Mouse (Mus musculus) liver, embryonic 12.5 days (tissue): ENCODE data around the gene Dnase1l3. TPM values are rescaled to one million over a fixed set of nuclear protein-coding genes. Genes with fewer than 3 reads are reported as not detected.

ENCODE experiments used
- ATAC-seq: fragments of 200-750 bp; cut with Nextera tagmentation; 2 replicates; pipeline ENCODE4 v1.8.0; 2017; ENCODE audit warnings: moderate number of reproducible peaks, mild to moderate bottlenecking, moderate library complexity
- H3K27ac ChIP-seq: fragments of 300-500 bp; sonication (generic); 2 replicates; pipeline ENCODE4 v1.5.1; 2016; ENCODE audit warnings: mild to moderate bottlenecking
- H3K27me3 ChIP-seq: fragments of 300-500 bp; sonication (generic); replicated peaks from 2 replicates; pipeline ENCODE4 v1.6.1; 2016; ENCODE audit warnings: mild to moderate bottlenecking, moderate library complexity
- H3K36me3 ChIP-seq: fragments of 300-500 bp; sonication (generic); 2 replicates; pipeline ENCODE4 v1.6.1; 2016; ENCODE audit warnings: mild to moderate bottlenecking, moderate library complexity
- H3K4me1 ChIP-seq: fragments of 300-500 bp; sonication (generic); 2 replicates; pipeline ENCODE4 v1.6.1; 2016
- H3K4me2 ChIP-seq: fragments of 300-500 bp; sonication (generic); 2 replicates; pipeline ENCODE4 v1.6.1; 2016; ENCODE audit warnings: mild to moderate bottlenecking, moderate library complexity
- H3K4me3 ChIP-seq: fragments of 300-500 bp; sonication (generic); 2 replicates; pipeline ENCODE4 v1.5.1; 2016; ENCODE audit warnings: mild to moderate bottlenecking, moderate library complexity
- H3K9ac ChIP-seq: fragments of 300-500 bp; sonication (generic); 2 replicates; pipeline ENCODE4 v1.6.1; 2016; ENCODE audit warnings: mild to moderate bottlenecking, moderate library complexity
- H3K9me3 ChIP-seq: fragments of 300-500 bp; sonication (generic); replicated peaks from 2 replicates; pipeline ENCODE4 v1.6.1; 2016; ENCODE audit warnings: mild to moderate bottlenecking, moderate library complexity
- WGBS: fragments of 180-500 bp; shearing (Covaris S2); methylation state at CpG from one replicate; pipeline ENCODE4 v1.1.7; 2016; ENCODE audit not compliant: insufficient replicate concordance; 5-methylcytosine and 5-hydroxymethylcytosine counted together
- polyA plus RNA-seq: library from polyadenylated mRNA; unstranded; fragments of >200 nt; fragmentation: Nextera tagmentation; extraction: Ambion mirVana; gene quantifications from 2 replicates; pipeline ENCODE4 v1.2.1, GENCODE M21; 2016

Dnase1l3 gene
- polyA plus RNA-seq, 1 experiment from 2014 or later = 0.79 TPM

GRCm38 (mm10) chr14:8030535-8030934 is 36.2 kb upstream of the Dnase1l3 start:
- no peak overlapping the region for H3K27ac ChIP-seq
- no peaks in the 10 kb centered on the region for H3K4me1 ChIP-seq
- no peaks in the 10 kb centered on the region for H3K36me3 ChIP-seq
- no peaks in the 10 kb centered on the region for H3K9me3 ChIP-seq
- H3K4me3 ChIP-seq = no peak overlapping the region
- 50% methylated on average over 4 of the region's 4 CpGs for WGBS
- H3K9ac ChIP-seq = no peak overlapping the region
- no peak for ATAC-seq
- H3K27me3 ChIP-seq = no peaks in the 10 kb centered on the region
- no peak overlapping the region for H3K4me2 ChIP-seq

GRCm38 (mm10) chr14:8029752-8030151 is 35.4 kb upstream of the Dnase1l3 start:
- no peak overlapping the region for H3K4me2 ChIP-seq
- no peaks in the 10 kb centered on the region for H3K9me3 ChIP-seq
- no peak overlapping the region for H3K27ac ChIP-seq
- H3K4me3 ChIP-seq = no peak overlapping the region
- 64% methylated on average over 1 of the region's 1 CpGs for WGBS
- H3K4me1 ChIP-seq = no peaks in the 10 kb centered on the region
- no peak for ATAC-seq
- H3K27me3 ChIP-seq = no peaks in the 10 kb centered on the region
- H3K36me3 ChIP-seq = no peaks in the 10 kb centered on the region
- no peak overlapping the region for H3K9ac ChIP-seq

- Histone ChIP-seq H3K36me3 (no peaks in the 10 kb centered on the region), H3K27me3 (no peaks in the 10 kb centered on the region), H3K4me2 (no peak overlapping the region), H3K9ac (no peak overlapping the region), H3K27ac (no peak overlapping the region), H3K4me3 (no peak overlapping the region), H3K4me1 (no peaks in the 10 kb centered on the region), H3K9me3 (no peaks in the 10 kb centered on the region)
- 64% methylated on average over 5 of the region's 5 CpGs for WGBS
- no peak for ATAC-seq
These were observed 33.7 kb upstream of the Dnase1l3 start for GRCm38 (mm10) chr14:8028086-8028485.

- no peak overlapping the region for H3K27ac ChIP-seq
- no peaks in the 10 kb centered on the region for H3K9me3 ChIP-seq
- no peaks in the 10 kb centered on the region for H3K36me3 ChIP-seq
- H3K9ac ChIP-seq = no peak overlapping the region
- 57% methylated on average over 10 of the region's 10 CpGs for WGBS
- H3K4me3 ChIP-seq = no peak overlapping the region
- no peak overlapping the region for H3K4me2 ChIP-seq
- no peaks in the 10 kb centered on the region for H3K27me3 ChIP-seq
- no peaks in the 10 kb centered on the region for H3K4me1 ChIP-seq
- no peak for ATAC-seq
These were observed 32.6 kb upstream of the Dnase1l3 start for GRCm38 (mm10) chr14:8026769-8027531.

GRCm38 (mm10) chr14:8024936-8025335 is 30.6 kb upstream of the Dnase1l3 start:
- Histone ChIP-seq H3K4me3 (no peak overlapping the region), H3K9ac (no peak overlapping the region), H3K27ac (no peak overlapping the region), H3K9me3 (no peaks in the 10 kb centered on the region), H3K27me3 (no peaks in the 10 kb centered on the region), H3K4me1 (no peaks in the 10 kb centered on the region), H3K36me3 (no peaks in the 10 kb centered on the region), H3K4me2 (no peak overlapping the region)
- ATAC-seq = no peak
- 78% methylated on average over 10 of the region's 10 CpGs for WGBS

- Histone ChIP-seq H3K9me3 (no peaks in the 10 kb centered on the region), H3K4me1 (no peaks in the 10 kb centered on the region), H3K27me3 (no peaks in the 10 kb centered on the region), H3K36me3 (no peaks in the 10 kb centered on the region), H3K27ac (no peak overlapping the region), H3K4me2 (no peak overlapping the region), H3K9ac (no peak overlapping the region), H3K4me3 (no peak overlapping the region)
- 57% methylated on average over 6 of the region's 6 CpGs for WGBS
- ATAC-seq = no peak
These were observed 30.1 kb upstream of the Dnase1l3 start for GRCm38 (mm10) chr14:8024469-8024868.

- 72% methylated on average over 7 of the region's 7 CpGs for WGBS
- H3K36me3 ChIP-seq = no peaks in the 10 kb centered on the region
- peaks cover 18% of the 10 kb centered on the region for H3K4me1 ChIP-seq
- ATAC-seq = no peak
- H3K4me2 ChIP-seq = no peak overlapping the region
- H3K27ac ChIP-seq = no peak overlapping the region
- no peaks in the 10 kb centered on the region for H3K9me3 ChIP-seq
- H3K27me3 ChIP-seq = no peaks in the 10 kb centered on the region
- H3K9ac ChIP-seq = no peak overlapping the region
- H3K4me3 ChIP-seq = no peak overlapping the region
These were observed 26.2 kb upstream of the Dnase1l3 start for GRCm38 (mm10) chr14:8020546-8020945.

- WGBS = 80% methylated on average over 1 of the region's 1 CpGs
- Histone ChIP-seq H3K36me3 (no peaks in the 10 kb centered on the region), H3K9ac (no peak overlapping the region), H3K9me3 (no peaks in the 10 kb centered on the region), H3K4me3 (no peak overlapping the region), H3K27me3 (no peaks in the 10 kb centered on the region), H3K27ac (no peak overlapping the region), H3K4me2 (no peak overlapping the region), H3K4me1 (peaks cover 20% of the 10 kb centered on the region)
- no peak for ATAC-seq
These were observed 25.6 kb upstream of the Dnase1l3 start for GRCm38 (mm10) chr14:8020011-8020410.

- H3K27me3 ChIP-seq = no peaks in the 10 kb centered on the region
- peak; percentile 87 for ATAC-seq
These were observed 22.6 kb upstream of the Dnase1l3 start for GRCm38 (mm10) chr14:8016951-8017350.

GRCm38 (mm10) chr14:8016276-8016675 is 21.9 kb upstream of the Dnase1l3 start:
- peak overlapping the region; percentile 32 for H3K4me2 ChIP-seq
- H3K4me1 ChIP-seq = peaks cover 20% of the 10 kb centered on the region
- 69% methylated on average over 6 of the region's 6 CpGs for WGBS
- H3K27me3 ChIP-seq = no peaks in the 10 kb centered on the region
- no peak overlapping the region for H3K4me3 ChIP-seq
- H3K36me3 ChIP-seq = no peaks in the 10 kb centered on the region
- peak overlapping the region; percentile 54 for H3K27ac ChIP-seq
- H3K9me3 ChIP-seq = no peaks in the 10 kb centered on the region
- no peak overlapping the region for H3K9ac ChIP-seq
- ATAC-seq = peak; percentile 85

More at GRCm38 (mm10) chr14:8016951-8017350, 22.6 kb upstream of the Dnase1l3 start:
- 64% methylated on average over 1 of the region's 1 CpGs for WGBS
- peak overlapping the region; percentile 32 for H3K4me2 ChIP-seq
- H3K4me3 ChIP-seq = no peak overlapping the region
- no peak overlapping the region for H3K9ac ChIP-seq
- H3K36me3 ChIP-seq = no peaks in the 10 kb centered on the region
- H3K4me1 ChIP-seq = peaks cover 20% of the 10 kb centered on the region
- no peaks in the 10 kb centered on the region for H3K9me3 ChIP-seq
- H3K27ac ChIP-seq = peak overlapping the region; percentile 54

- no peak overlapping the region for H3K4me3 ChIP-seq
- ATAC-seq = no peak
- H3K27ac ChIP-seq = peak overlapping the region; percentile 50; the same call in 1 of the 2 replicates
- peaks cover 20% of the 10 kb centered on the region for H3K4me1 ChIP-seq
- H3K4me2 ChIP-seq = no peak overlapping the region
- WGBS = 88% methylated on average over 6 of the region's 6 CpGs
- H3K9me3 ChIP-seq = no peaks in the 10 kb centered on the region
- no peak overlapping the region for H3K9ac ChIP-seq
- H3K36me3 ChIP-seq = no peaks in the 10 kb centered on the region
- H3K27me3 ChIP-seq = no peaks in the 10 kb centered on the region
These were observed 21.4 kb upstream of the Dnase1l3 start for GRCm38 (mm10) chr14:8015756-8016155.

- Histone ChIP-seq H3K36me3 (no peaks in the 10 kb centered on the region), H3K27me3 (no peaks in the 10 kb centered on the region), H3K27ac (no peak overlapping the region), H3K4me2 (no peak overlapping the region), H3K4me1 (peaks cover 16% of the 10 kb centered on the region), H3K9ac (no peak overlapping the region), H3K9me3 (no peaks in the 10 kb centered on the region), H3K4me3 (no peak overlapping the region)
- no peak for ATAC-seq
- 62% methylated on average over 6 of the region's 6 CpGs for WGBS
These were observed 17.6 kb upstream of the Dnase1l3 start for GRCm38 (mm10) chr14:8011938-8012337.

GRCm38 (mm10) chr14:8011297-8011696 is 16.9 kb upstream of the Dnase1l3 start:
- no peak overlapping the region for H3K4me2 ChIP-seq
- no peak overlapping the region for H3K4me3 ChIP-seq
- H3K36me3 ChIP-seq = no peaks in the 10 kb centered on the region
- ATAC-seq = no peak
- no peaks in the 10 kb centered on the region for H3K27me3 ChIP-seq
- WGBS = 63% methylated on average over 2 of the region's 2 CpGs
- no peaks in the 10 kb centered on the region for H3K9me3 ChIP-seq
- H3K9ac ChIP-seq = no peak overlapping the region
- H3K4me1 ChIP-seq = peaks cover 9% of the 10 kb centered on the region
- no peak overlapping the region for H3K27ac ChIP-seq
